Comparison of ENCODE assay signal across 8 mouse cellular contexts in genomic region chr19:56356480-56357373, GRCm38 (mm10). TPM values are rescaled to one million over a fixed set of nuclear protein-coding genes. Genes with fewer than 3 reads are reported as not detected.
A peak's percentile ranks its signal among the peaks of the same experiment; 100 is the strongest.
DNase-seq lines count a peak whose midpoint lies in the region; ATAC-seq and TF ChIP-seq lines count a peak whose summit lies in the region.

No protein-coding gene starts in this region.

- WGBS in kidney, embryonic 15.5 days = 37% methylated on average over 17 of the region's 17 CpGs
- WGBS in liver, embryonic 13.5 days (ENCODE audit: insufficient replicate concordance) = 32% methylated on average over 17 of the region's 17 CpGs

- TF ChIP-seq EP300 in CH12.LX (IDR thresholded peaks at IDR 0.05; ENCODE audit: low read length) = no peak

- in situ Hi-C loops in CH12.LX (cut with MboI; ENCODE audit: low pct_ligation_motif_present, low pct_unique_long_range_greater_than_20kb, low sequenced_read_pairs) = no loop called here

- H3K27ac ChIP-seq in CH12.LX (ENCODE audit: insufficient read depth, low read depth) = no peak overlapping the region
- H3K27ac ChIP-seq in kidney, embryonic 15.5 days = 0 out of 2 replicates have a peak overlapping the region, but pooled peaks have one; percentile 32
- H3K27ac ChIP-seq in liver, embryonic 13.5 days = no peak overlapping the region

- H3K4me3 ChIP-seq in CH12.LX (replicated peaks in 1 of 3; ENCODE audit: low read depth in 2 of 3, low read length in 2 of 3, poor library complexity in 1 of 3) = no peak overlapping the region
- peak overlapping the region; percentile 17; the same call in 1 of the 2 replicates for H3K4me3 ChIP-seq in kidney, embryonic 15.5 days (replicated peaks)
- H3K4me3 ChIP-seq in liver, embryonic 13.5 days (replicated peaks) = no peak overlapping the region

- peak; percentile 28 for TF ChIP-seq RAD21 in CH12.LX (IDR thresholded peaks at IDR 0.05; ENCODE audit: low read depth, low read length)

- no peak overlapping the region for H3K9ac ChIP-seq in CH12.LX (ENCODE audit: insufficient read depth, low read depth)
- H3K9ac ChIP-seq in kidney, embryonic 15.5 days = 0 out of 2 replicates have a peak overlapping the region, but pooled peaks have one; percentile 21
- H3K9ac ChIP-seq in liver, embryonic 13.5 days = no peak overlapping the region

- no peak overlapping the region for H3K4me2 ChIP-seq in CH12.LX (ENCODE audit: insufficient read depth, low read depth, poor library complexity, severe bottlenecking)
- H3K4me2 ChIP-seq in kidney, embryonic 15.5 days = peak overlapping the region; percentile 43
- H3K4me2 ChIP-seq in liver, embryonic 13.5 days = 0 out of 2 replicates have a peak overlapping the region, but pooled peaks have one; percentile 3

- H3K9me3 ChIP-seq in CH12.LX (replicated peaks; ENCODE audit: low read length) = peaks cover 9% of the 10 kb centered on the region
- H3K9me3 ChIP-seq in kidney, embryonic 15.5 days (replicated peaks) = peaks cover 3% of the 10 kb centered on the region; the same call in 1 of the 2 replicates
- H3K9me3 ChIP-seq in liver, embryonic 13.5 days (replicated peaks) = 0 out of 2 replicates have a peak, but pooled peaks cover 6% of the 10 kb centered on the region

- ATAC-seq in kidney, embryonic 15.5 days (replicated peaks; ENCODE audit: low FRiP score) = no peak
- ATAC-seq in liver, embryonic 13.5 days (ENCODE audit: low read depth) = no peak
- no peak for ATAC-seq in activated CD4-positive, CD25-positive, alpha-beta regulatory T cell, adult 4 months

- peaks cover 5% of the 10 kb centered on the region for H3K27me3 ChIP-seq in CH12.LX (replicated peaks)
- H3K27me3 ChIP-seq in kidney, embryonic 15.5 days = no peaks in the 10 kb centered on the region
- H3K27me3 ChIP-seq in liver, embryonic 13.5 days = no peaks in the 10 kb centered on the region

- DNase-seq in 3134 (ENCODE audit: extremely low read depth, insufficient read length, low spot score) (peak; percentile 58), CH12.LX (ENCODE audit: extremely low read depth) (peak; percentile 34)
- peak; percentile 61 for DNase-seq in c-Kit-positive CD71-positive TER-119-positive erythroid progenitor cells, embryonic 14.5 days (ENCODE audit: low spot score)
- DNase-seq in gastrocnemius, postnatal 10 days = peak; percentile 85
- DNase-seq in liver, embryonic 13.5 days = peak; percentile 41
- DNase-seq in retina, adult 2 months (ENCODE audit: low read depth, low spot score) = peak; percentile 22

- no peaks in the 10 kb centered on the region for H3K36me3 ChIP-seq in CH12.LX (replicated peaks in 1 of 2; ENCODE audit: control insufficient read depth in 1 of 2, insufficient read depth in 1 of 2, low read length in 1 of 2)
- no peaks in the 10 kb centered on the region for H3K36me3 ChIP-seq in kidney, embryonic 15.5 days
- H3K36me3 ChIP-seq in liver, embryonic 13.5 days = no peaks in the 10 kb centered on the region

- H3K79me2 ChIP-seq in CH12.LX (replicated peaks; ENCODE audit: control insufficient read depth, extremely low read depth, insufficient read depth, poor library complexity, severe bottlenecking) = no peaks in the 10 kb centered on the region

- no peak for TF ChIP-seq POLR2A in CH12.LX (IDR thresholded peaks at IDR 0.05; ENCODE audit: low read depth, low read length)

- dilution Hi-C loops in CH12.LX (cut with MboI; ENCODE audit: extremely low pct_ligation_motif_present, extremely low pct_unique_long_range_greater_than_20kb, low sequenced_read_pairs) = no loop called here

- H3K4me1 ChIP-seq in CH12.LX (ENCODE audit: control insufficient read depth in 1 of 2, insufficient read depth in 2 of 2) = peaks cover 0 to 2% of the 10 kb centered on the region in 2 experiments; a peak in 1 of 4 replicates
- H3K4me1 ChIP-seq in kidney, embryonic 15.5 days = peaks cover 11% of the 10 kb centered on the region
- H3K4me1 ChIP-seq in liver, embryonic 13.5 days (replicated peaks) = no peaks in the 10 kb centered on the region; the same call in 1 of the 2 replicates

- peak; percentile 65 to 68 for TF ChIP-seq CTCF in CH12.LX (conservative IDR thresholded peaks at IDR 0.05 in 1 of 2, IDR thresholded peaks at IDR 0.05 in 1 of 2; ENCODE audit: low read depth in 2 of 2, low read length in 2 of 2)

TF ChIP-seq in CH12.LX, 34 proteins besides CTCF, POLR2A, EP300 and RAD21:
- TF ChIP-seq POLR2AphosphoS2 (IDR thresholded peaks at IDR 0.05; ENCODE audit: low read depth, low read length) = no peak
- peak; percentile 56 for TF ChIP-seq SMC3 (IDR thresholded peaks at IDR 0.05; ENCODE audit: low read depth, low read length)

RNA-seq across cellular contexts. Expression of gene Nrap, which starts 33.1 kb away (rescaled TPM):
- 0.88 and 1.5 TPM in 2 replicates for total RNA-seq in CH12.LX (2012; rRNA removed)
- 0.04 TPM in 1 of 2 replicates, not detected in the other for total RNA-seq in CH12.LX (2014; rRNA removed)
- 0.15 and 0.17 TPM in 2 replicates for polyA plus RNA-seq in CH12.LX (2012; ENCODE audit: insufficient read length, low read depth)
- total RNA-seq in gastrocnemius, postnatal 10 days (2021) = 100 to 1,000 TPM; 478 to 505 TPM
- 0.36 and 0.55 TPM in 2 replicates for polyA plus RNA-seq in kidney, embryonic 15.5 days (2015; fragmentation: Nextera tagmentation; extraction: Ambion mirVana)
- 0.12 TPM in 2 replicates for polyA plus RNA-seq in liver, embryonic 13.5 days (2015; fragmentation: Nextera tagmentation; extraction: Ambion mirVana)
- polyA plus RNA-seq in activated CD4-positive, CD25-positive, alpha-beta regulatory T cell, adult 4 months (2017; shearing (Covaris generic)) = not detected

RNA-seq across cellular contexts. Expression of gene Casp7, which starts 40.2 kb away (rescaled TPM):
- total RNA-seq in CH12.LX (2012; rRNA removed) (6.3 and 6.7 TPM in 2 replicates), CH12.LX (2014; rRNA removed) (8.8 and 11.8 TPM in 2 replicates)
- 5.8 and 6.8 TPM in 2 replicates for polyA plus RNA-seq in CH12.LX (2012; ENCODE audit: insufficient read length, low read depth)
- 10 to 100 TPM in 1 of 2 experiments, 1 to 10 TPM in 1; 9.9 to 12.9 TPM for total RNA-seq in gastrocnemius, postnatal 10 days (2021)
- polyA plus RNA-seq in kidney, embryonic 15.5 days (2015; fragmentation: Nextera tagmentation; extraction: Ambion mirVana) = 26.1 and 27.0 TPM in 2 replicates
- polyA plus RNA-seq in liver, embryonic 13.5 days (2015; fragmentation: Nextera tagmentation; extraction: Ambion mirVana) = 15.0 and 15.4 TPM in 2 replicates
- polyA plus RNA-seq in activated CD4-positive, CD25-positive, alpha-beta regulatory T cell, adult 4 months (2017; shearing (Covaris generic)) = 10 to 100 TPM; 33.2 to 39.9 TPM

Comparison
In these comparisons a context has a peak if more than half of its experiments do, and no peak if none do; other contexts are left out.
1. DNase-seq: peak in every context shown above with its lines; median percentile 85 in gastrocnemius, postnatal 10 days; 61 in c-Kit-positive CD71-positive TER-119-positive erythroid progenitor cells, embryonic 14.5 days; 58 in 3134; 41 in liver, embryonic 13.5 days; 34 in CH12.LX; 22 in retina, adult 2 months.